Mouse (Mus musculus) hindbrain, embryonic 15.5 days (tissue): Measurements from ENCODE around the gene Sppl3. TPM values are rescaled to one million over a fixed set of nuclear protein-coding genes. Genes with fewer than 3 reads are reported as not detected.

ENCODE experiments used
- ATAC-seq: fragments of 200-750 bp; cut with Nextera tagmentation; 2 replicates; pipeline ENCODE4 v1.8.0; 2017; ENCODE audit warnings: low read depth, moderate number of reproducible peaks, moderate TSS enrichment; ENCODE audit not compliant: low FRiP score
- H3K27ac ChIP-seq: fragments of 300-500 bp; sonication (generic); replicated peaks from 2 replicates; pipeline ENCODE4 v1.5.1; 2015; ENCODE audit warnings: mild to moderate bottlenecking, inconsistent platforms
- H3K27me3 ChIP-seq: fragments of 300-500 bp; sonication (generic); 2 replicates; pipeline ENCODE4 v1.6.1; 2015; ENCODE audit warnings: control low read depth, inconsistent platforms
- H3K36me3 ChIP-seq: fragments of 300-500 bp; sonication (generic); 2 replicates; pipeline ENCODE4 v1.6.1; 2015; ENCODE audit warnings: control low read depth, inconsistent platforms
- H3K4me1 ChIP-seq: fragments of 300-500 bp; sonication (generic); replicated peaks from 2 replicates; pipeline ENCODE4 v1.6.1; 2015; ENCODE audit warnings: control low read depth, inconsistent platforms
- H3K4me2 ChIP-seq: fragments of 300-500 bp; sonication (generic); 2 replicates; pipeline ENCODE4 v1.6.1; 2015; ENCODE audit warnings: moderate library complexity, mild to moderate bottlenecking, inconsistent platforms
- H3K4me3 ChIP-seq: fragments of 300-500 bp; sonication (generic); 2 replicates; pipeline ENCODE4 v1.5.1; 2015; ENCODE audit warnings: mild to moderate bottlenecking, inconsistent platforms
- H3K9ac ChIP-seq: fragments of 300-500 bp; sonication (generic); 2 replicates; pipeline ENCODE4 v1.6.1; 2015; ENCODE audit warnings: inconsistent platforms
- H3K9me3 ChIP-seq: fragments of 300-500 bp; sonication (generic); 2 replicates; pipeline ENCODE4 v1.6.1; 2016; ENCODE audit warnings: control low read depth, inconsistent platforms
- WGBS: fragments of 180-500 bp; shearing (Covaris S2); methylation state at CpG from one replicate; pipeline ENCODE4 v1.1.7; 2015; 5-methylcytosine and 5-hydroxymethylcytosine counted together
- polyA plus RNA-seq: library from polyadenylated mRNA; unstranded; fragments of >200 nt; fragmentation: Nextera tagmentation; extraction: Ambion mirVana; gene quantifications from 2 replicates; pipeline ENCODE4 v1.2.1, GENCODE M21; 2015

Gene Sppl3
- polyA plus RNA-seq, 1 experiment from 2014 or later: 46.1 TPM

DNA sequence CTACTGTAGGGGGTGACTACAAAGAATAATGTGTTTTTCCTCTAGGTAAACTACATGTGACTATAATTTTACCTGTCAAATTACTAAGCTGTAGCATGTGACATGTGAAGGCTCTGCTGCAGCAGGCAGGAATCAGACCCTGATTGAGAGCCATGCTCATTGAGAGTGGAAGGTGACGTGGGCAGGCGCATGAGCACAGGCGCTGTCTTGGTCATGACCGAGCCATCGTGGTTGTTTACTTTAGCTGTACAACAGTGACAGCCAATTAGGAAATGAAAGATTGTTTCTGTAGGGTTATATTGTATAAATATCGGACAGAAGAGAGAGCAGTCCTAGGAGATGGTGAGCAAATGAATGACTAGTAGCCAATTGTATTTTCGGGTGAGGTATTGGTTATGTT lies 11.1 kb downstream of the Sppl3 start:
- no peaks in the 10 kb centered on the region for H3K36me3 ChIP-seq
- no peak overlapping the region for H3K27ac ChIP-seq
- no peak for ATAC-seq
- no peak overlapping the region for H3K4me3 ChIP-seq
- H3K27me3 ChIP-seq: no peaks in the 10 kb centered on the region
- peaks cover 10% of the 10 kb centered on the region for H3K4me1 ChIP-seq
- H3K9me3 ChIP-seq: no peaks in the 10 kb centered on the region
- H3K9ac ChIP-seq: no peak overlapping the region
- WGBS: 88% methylated on average over 7 of the region's 7 CpGs
- no peak overlapping the region for H3K4me2 ChIP-seq

DNA sequence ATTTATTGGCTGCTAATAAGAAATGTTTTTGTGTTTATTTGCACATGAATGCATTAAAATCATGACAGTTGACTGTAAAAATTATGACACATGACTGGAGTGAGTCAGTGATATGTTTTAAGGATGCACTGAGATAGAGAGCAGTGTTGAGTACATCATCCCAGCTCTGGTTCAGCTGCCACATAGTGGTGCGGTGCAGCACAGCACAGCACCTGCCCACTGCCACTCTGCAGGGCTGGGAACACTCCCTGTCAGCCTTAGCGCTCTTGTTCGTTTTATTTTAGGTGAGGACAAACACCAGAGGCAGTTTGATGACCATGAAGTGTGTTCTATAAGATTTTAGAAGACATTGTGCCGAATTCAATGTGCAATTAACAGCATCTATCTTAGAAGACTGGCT lies 15.2 kb downstream of the Sppl3 start:
- H3K9ac ChIP-seq: no peak overlapping the region
- no peak overlapping the region for H3K4me2 ChIP-seq
- H3K9me3 ChIP-seq: no peaks in the 10 kb centered on the region
- peaks cover 10% of the 10 kb centered on the region for H3K4me1 ChIP-seq
- H3K27ac ChIP-seq: no peak overlapping the region
- 81% methylated on average over 4 of the region's 4 CpGs for WGBS
- ATAC-seq: no peak
- no peaks in the 10 kb centered on the region for H3K27me3 ChIP-seq
- H3K36me3 ChIP-seq: no peaks in the 10 kb centered on the region
- no peak overlapping the region for H3K4me3 ChIP-seq

DNA sequence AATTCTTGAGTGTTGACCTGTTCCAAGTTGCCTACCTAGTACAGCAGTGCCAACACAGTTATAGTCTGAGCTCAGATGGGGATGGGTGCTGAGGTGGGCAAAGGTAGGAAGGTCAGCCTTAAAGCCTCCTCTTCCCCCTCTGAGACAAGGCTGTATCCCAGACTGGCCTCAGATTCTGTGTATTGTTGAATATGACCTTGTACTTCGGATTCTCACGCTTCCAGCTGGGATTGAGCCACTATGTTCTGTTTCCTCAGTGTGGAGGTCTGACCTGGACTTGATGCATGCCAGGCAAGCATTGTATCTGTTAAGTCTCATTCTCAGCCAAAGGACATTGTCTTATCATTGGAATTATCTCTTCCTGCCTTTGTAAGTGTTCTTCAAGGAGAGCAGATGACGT lies 16.2 kb downstream of the Sppl3 start:
- H3K4me1 ChIP-seq: peaks cover 10% of the 10 kb centered on the region
- no peak overlapping the region for H3K9ac ChIP-seq
- H3K4me2 ChIP-seq: no peak overlapping the region
- H3K36me3 ChIP-seq: no peaks in the 10 kb centered on the region
- WGBS: 86% methylated on average over 3 of the region's 3 CpGs
- no peak for ATAC-seq
- H3K9me3 ChIP-seq: no peaks in the 10 kb centered on the region
- no peak overlapping the region for H3K4me3 ChIP-seq
- H3K27me3 ChIP-seq: no peaks in the 10 kb centered on the region
- no peak overlapping the region for H3K27ac ChIP-seq

DNA sequence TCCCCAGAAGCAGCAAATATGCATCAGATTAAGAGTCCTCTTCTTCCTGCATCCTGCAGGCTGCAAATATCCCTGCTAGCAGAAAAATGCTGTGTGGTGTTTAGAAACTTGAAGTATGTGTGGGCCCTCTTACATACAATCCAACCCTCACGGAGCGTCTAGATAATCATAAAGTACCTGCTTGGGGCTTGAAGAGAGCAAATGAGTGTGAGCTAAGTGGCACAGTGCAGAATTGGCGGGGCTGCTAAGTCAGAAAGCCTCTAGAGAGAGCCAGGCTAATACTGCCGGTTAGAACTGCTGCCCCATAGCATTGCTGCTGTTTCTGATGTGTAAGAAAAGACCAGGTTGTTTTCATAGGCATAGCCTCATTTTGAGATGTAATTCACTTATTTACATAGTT lies 18.0 kb downstream of the Sppl3 start:
- Histone ChIP-seq H3K27ac (no peak overlapping the region), H3K36me3 (no peaks in the 10 kb centered on the region), H3K4me2 (no peak overlapping the region), H3K4me1 (peaks cover 10% of the 10 kb centered on the region), H3K27me3 (no peaks in the 10 kb centered on the region), H3K9ac (no peak overlapping the region), H3K4me3 (no peak overlapping the region), H3K9me3 (no peaks in the 10 kb centered on the region)
- WGBS: 87% methylated on average over 4 of the region's 4 CpGs
- ATAC-seq: no peak

DNA sequence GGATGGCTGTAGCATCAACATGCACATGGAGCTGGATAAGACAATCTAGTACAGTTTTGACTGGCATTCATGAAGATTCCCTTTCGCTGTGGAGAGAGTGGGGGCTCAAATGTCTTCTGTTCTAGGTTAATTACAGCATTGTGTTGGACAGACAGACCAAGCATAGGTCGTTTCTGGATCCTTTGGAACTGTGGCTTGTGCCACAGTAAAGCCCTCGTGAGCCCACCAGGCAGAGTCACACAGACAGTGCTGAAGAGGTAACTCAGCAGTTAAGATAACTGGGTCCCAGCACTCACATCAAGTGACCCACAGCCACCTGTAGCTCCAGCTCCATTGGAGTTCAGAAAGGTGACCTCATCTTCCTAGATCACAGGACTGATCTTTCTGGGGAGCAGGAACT lies 18.6 kb downstream of the Sppl3 start:
- Histone ChIP-seq H3K4me2 (no peak overlapping the region), H3K36me3 (no peaks in the 10 kb centered on the region), H3K27me3 (no peaks in the 10 kb centered on the region), H3K9ac (no peak overlapping the region), H3K27ac (no peak overlapping the region), H3K4me1 (peaks cover 8% of the 10 kb centered on the region), H3K4me3 (no peak overlapping the region), H3K9me3 (no peaks in the 10 kb centered on the region)
- ATAC-seq: no peak
- 93% methylated on average over 3 of the region's 3 CpGs for WGBS

DNA sequence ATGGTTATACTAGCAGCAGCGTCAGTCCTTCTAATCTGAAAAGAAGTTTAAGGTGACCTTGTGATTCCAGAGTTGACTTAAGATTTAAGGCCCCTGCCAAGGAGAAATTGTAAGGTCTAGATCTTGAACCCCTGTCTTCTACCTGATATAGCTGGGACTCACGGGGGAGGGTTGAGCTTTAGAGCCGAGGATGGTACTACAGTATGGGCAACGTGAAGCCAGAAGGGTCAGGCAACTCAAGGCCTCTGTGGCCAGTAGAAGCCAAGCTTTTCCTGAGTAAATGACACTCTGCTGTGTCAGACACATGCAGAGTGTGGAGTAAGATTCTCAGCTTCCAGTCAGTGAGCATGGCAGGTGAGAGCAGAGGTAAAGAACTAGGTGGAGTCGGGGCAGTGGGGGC lies 20.6 kb downstream of the Sppl3 start:
- no peaks in the 10 kb centered on the region for H3K9me3 ChIP-seq
- no peaks in the 10 kb centered on the region for H3K36me3 ChIP-seq
- no peaks in the 10 kb centered on the region for H3K27me3 ChIP-seq
- no peak for ATAC-seq
- 88% methylated on average over 5 of the region's 5 CpGs for WGBS
- no peak overlapping the region for H3K27ac ChIP-seq
- no peak overlapping the region for H3K9ac ChIP-seq
- H3K4me2 ChIP-seq: no peak overlapping the region
- H3K4me3 ChIP-seq: no peak overlapping the region
- H3K4me1 ChIP-seq: no peaks in the 10 kb centered on the region; the same call in 1 of the 2 replicates

DNA sequence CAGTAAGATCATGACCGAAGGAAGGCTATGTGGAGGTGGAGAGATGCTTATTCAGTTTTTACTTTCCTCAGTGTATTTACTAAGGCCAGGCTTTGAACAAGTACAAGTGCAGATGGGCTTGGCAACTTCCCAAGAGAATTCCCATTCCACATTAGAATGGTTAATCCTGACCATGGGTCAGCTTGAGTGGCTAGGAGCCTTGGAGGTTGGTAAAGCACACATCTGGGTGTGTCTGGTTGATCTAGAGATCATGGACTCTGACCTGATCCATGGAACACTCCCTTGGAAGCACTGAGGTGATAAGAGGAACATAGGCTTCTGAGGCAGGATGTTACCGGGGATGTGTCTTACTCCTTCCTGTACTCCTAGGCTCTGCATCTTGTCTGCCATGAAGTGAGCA lies 21.7 kb downstream of the Sppl3 start:
- Histone ChIP-seq H3K9ac (no peak overlapping the region), H3K9me3 (no peaks in the 10 kb centered on the region), H3K4me3 (no peak overlapping the region), H3K27me3 (no peaks in the 10 kb centered on the region), H3K4me1 (no peaks in the 10 kb centered on the region; the same call in 1 of the 2 replicates), H3K4me2 (no peak overlapping the region), H3K36me3 (no peaks in the 10 kb centered on the region), H3K27ac (no peak overlapping the region)
- WGBS: 100% methylated on average over 2 of the region's 2 CpGs
- no peak for ATAC-seq

DNA sequence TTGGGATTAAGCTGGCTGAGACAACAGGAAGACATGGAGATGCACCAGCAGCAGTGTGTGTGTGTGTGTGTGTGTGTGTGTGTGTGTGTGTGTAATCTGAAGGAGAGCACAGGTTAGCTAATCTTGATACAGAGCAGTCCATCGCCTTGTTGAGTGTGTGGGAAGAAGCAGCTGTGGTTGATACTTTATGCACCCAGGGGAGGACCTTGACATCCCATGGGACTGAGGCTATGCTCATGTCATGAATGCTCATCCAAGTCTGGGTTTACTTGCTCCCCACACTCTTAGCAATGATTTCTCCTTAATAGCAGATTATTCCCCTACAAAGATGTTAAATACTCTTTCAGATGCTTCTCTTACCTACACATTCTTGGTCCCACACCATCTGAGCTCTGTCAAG lies 24.3 kb downstream of the Sppl3 start:
- H3K4me2 ChIP-seq: no peak overlapping the region
- H3K4me3 ChIP-seq: no peak overlapping the region
- 88% methylated on average over 1 of the region's 1 CpGs for WGBS
- no peaks in the 10 kb centered on the region for H3K36me3 ChIP-seq
- H3K9ac ChIP-seq: no peak overlapping the region
- no peaks in the 10 kb centered on the region for H3K27me3 ChIP-seq
- H3K27ac ChIP-seq: no peak overlapping the region
- H3K4me1 ChIP-seq: no peaks in the 10 kb centered on the region; the same call in 1 of the 2 replicates
- no peak for ATAC-seq
- no peaks in the 10 kb centered on the region for H3K9me3 ChIP-seq

DNA sequence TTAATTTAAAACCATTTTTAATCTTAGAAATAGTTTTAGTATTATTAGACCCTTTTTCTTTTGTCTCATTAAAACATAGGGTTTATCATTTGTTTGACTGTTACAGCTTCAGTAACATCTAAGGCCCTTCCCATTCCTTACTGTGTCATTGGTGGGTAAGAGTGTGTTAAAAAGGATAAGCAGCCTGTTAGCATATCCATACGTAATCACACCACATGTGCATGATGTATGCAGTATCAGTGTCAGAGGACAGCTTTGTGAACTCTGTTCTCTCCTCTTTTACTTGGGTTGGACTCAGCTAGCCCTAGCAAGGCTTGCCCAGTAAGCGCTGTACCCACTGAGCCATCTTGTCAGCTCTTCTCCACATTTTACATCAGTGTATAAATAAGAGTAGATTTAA lies 26.2 kb downstream of the Sppl3 start:
- H3K9me3 ChIP-seq: no peaks in the 10 kb centered on the region
- H3K36me3 ChIP-seq: no peaks in the 10 kb centered on the region
- no peak overlapping the region for H3K9ac ChIP-seq
- no peaks in the 10 kb centered on the region for H3K4me1 ChIP-seq
- H3K27ac ChIP-seq: no peak overlapping the region
- H3K4me2 ChIP-seq: no peak overlapping the region
- no peak for ATAC-seq
- no peak overlapping the region for H3K4me3 ChIP-seq
- no peaks in the 10 kb centered on the region for H3K27me3 ChIP-seq
- 80% methylated on average over 2 of the region's 2 CpGs for WGBS

DNA sequence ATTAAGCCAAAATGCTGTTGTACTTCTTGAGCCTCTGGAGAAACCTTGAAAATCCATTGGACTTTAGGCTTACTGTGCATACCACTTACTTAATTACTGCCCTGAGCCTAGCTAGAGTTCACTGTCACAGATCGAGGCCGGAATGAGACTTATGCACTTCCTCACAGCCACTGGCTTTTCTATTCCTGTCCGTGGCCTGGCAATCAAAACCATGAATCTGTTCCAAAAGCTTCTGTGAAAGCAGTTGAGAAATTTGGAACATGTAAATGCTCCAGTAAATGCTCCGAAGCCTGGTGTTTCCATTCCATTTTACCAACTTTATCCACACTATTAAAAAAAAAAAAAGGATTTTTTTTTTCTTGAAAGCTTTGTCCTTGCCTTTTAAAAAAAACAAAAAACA lies 29.8 kb downstream of the Sppl3 start:
- no peaks in the 10 kb centered on the region for H3K9me3 ChIP-seq
- H3K4me3 ChIP-seq: no peak overlapping the region
- no peak overlapping the region for H3K9ac ChIP-seq
- peaks cover 8% of the 10 kb centered on the region for H3K4me1 ChIP-seq
- 76% methylated on average over 4 of the region's 4 CpGs for WGBS
- no peaks in the 10 kb centered on the region for H3K36me3 ChIP-seq
- no peaks in the 10 kb centered on the region for H3K27me3 ChIP-seq
- H3K27ac ChIP-seq: no peak overlapping the region
- H3K4me2 ChIP-seq: no peak overlapping the region
- ATAC-seq: no peak

DNA sequence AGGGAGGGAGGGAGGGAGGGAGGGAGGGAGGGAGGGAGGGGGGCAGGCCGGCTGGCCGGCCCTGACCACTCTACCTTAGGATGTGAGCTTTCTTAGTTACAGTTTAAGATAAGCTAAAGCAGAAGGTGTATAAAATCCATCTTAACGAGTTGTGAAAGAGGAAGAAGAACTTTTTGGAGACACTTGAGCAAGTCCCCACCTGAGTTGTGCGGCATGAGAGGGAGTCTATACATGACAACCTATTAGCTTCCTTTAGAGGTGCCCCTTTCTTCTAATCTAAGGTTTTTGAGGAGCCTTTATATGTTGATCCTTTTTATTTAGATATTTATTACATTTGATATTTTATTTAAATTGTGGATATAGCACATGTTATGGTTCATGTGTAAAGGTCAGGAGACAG lies 32.7 kb downstream of the Sppl3 start:
- Histone ChIP-seq H3K4me1 (peaks cover 8% of the 10 kb centered on the region), H3K4me2 (no peak overlapping the region), H3K4me3 (no peak overlapping the region), H3K27ac (no peak overlapping the region), H3K9me3 (no peaks in the 10 kb centered on the region), H3K36me3 (no peaks in the 10 kb centered on the region), H3K9ac (no peak overlapping the region), H3K27me3 (no peaks in the 10 kb centered on the region)
- WGBS: 96% methylated on average over 4 of the region's 4 CpGs
- no peak for ATAC-seq

DNA sequence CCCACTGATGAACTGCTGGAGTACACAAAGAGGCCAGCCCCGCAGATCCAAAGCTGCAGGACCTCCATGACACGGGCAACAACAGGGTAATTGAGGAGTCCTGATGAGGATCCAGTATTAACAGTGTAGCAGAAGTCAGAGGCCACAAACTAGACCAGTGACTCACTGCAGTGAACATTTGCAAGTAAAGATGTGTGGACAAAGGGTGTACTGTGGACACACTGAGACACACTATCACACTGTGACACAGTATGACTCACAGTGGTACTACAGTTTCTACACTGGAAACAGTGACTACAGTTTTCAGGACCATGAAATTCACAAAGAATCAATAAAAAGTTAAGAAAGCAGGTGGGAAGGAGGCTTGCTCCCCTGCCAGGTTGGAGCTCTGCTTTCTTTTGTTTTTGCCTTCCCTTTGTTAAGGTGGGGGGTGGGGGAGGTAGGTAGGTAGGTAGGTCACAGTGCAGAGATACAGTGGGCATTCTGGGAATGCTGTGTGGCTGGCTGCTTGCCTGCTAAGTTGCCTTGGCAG lies 34.3 kb downstream of the Sppl3 start:
- ATAC-seq: no peak
- Histone ChIP-seq H3K4me2 (no peak overlapping the region), H3K27ac (no peak overlapping the region), H3K27me3 (no peaks in the 10 kb centered on the region), H3K4me1 (peaks cover 8% of the 10 kb centered on the region), H3K9ac (no peak overlapping the region), H3K4me3 (no peak overlapping the region), H3K9me3 (no peaks in the 10 kb centered on the region), H3K36me3 (no peaks in the 10 kb centered on the region)
- 86% methylated on average over 2 of the region's 2 CpGs for WGBS

DNA sequence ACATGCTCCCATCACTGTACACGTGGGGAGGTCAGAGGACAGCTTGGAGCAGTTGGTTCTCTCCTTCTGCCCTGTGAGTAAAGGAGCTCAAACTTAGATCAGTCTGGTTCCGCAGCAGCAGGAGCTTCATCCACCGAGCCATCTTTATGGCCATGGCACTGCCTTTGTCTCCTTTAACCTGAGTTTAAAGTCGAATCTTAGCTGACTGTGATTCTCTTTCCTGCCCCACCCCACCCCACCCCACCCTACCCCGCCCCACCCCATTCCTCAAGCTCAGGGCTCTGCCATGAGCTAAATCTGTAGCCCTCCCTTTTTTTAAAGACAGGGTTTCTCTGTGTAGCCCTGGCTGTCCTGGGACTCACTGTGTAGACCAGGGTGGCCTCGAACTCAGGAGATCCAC lies 38.8 kb downstream of the Sppl3 start:
- Histone ChIP-seq H3K36me3 (no peaks in the 10 kb centered on the region), H3K27me3 (no peaks in the 10 kb centered on the region), H3K4me2 (no peak overlapping the region), H3K4me1 (peaks cover 31% of the 10 kb centered on the region), H3K4me3 (no peak overlapping the region), H3K9me3 (no peaks in the 10 kb centered on the region), H3K27ac (no peak overlapping the region), H3K9ac (no peak overlapping the region)
- no peak for ATAC-seq
- WGBS: 93% methylated on average over 6 of the region's 6 CpGs
